Mouse (Mus musculus) gastrocnemius, adult 18-20 months (tissue): ENCODE results near the gene Ece2. TPM values are rescaled to one million over a fixed set of nuclear protein-coding genes. Genes with fewer than 3 reads are reported as not detected.
"Not testable (repeated sequence)": the region's sequence is repeated elsewhere in the genome, so short reads cannot be mapped to it uniquely, and the experiment has no call there.

Experiments
- DNase-seq: peaks from one replicate; pipeline ENCODE4 v3.0.0; 2021; ENCODE audit warnings: low spot score
- total RNA-seq, 2 experiments: library from RNA; stranded (reverse); gene quantifications; 2 replicates each; pipeline ENCODE4 v1.2.3; 2021

The Ece2 gene
- total RNA-seq, 2 experiments from 2014 or later, result 0.41 TPM; not detected in 1

DNA sequence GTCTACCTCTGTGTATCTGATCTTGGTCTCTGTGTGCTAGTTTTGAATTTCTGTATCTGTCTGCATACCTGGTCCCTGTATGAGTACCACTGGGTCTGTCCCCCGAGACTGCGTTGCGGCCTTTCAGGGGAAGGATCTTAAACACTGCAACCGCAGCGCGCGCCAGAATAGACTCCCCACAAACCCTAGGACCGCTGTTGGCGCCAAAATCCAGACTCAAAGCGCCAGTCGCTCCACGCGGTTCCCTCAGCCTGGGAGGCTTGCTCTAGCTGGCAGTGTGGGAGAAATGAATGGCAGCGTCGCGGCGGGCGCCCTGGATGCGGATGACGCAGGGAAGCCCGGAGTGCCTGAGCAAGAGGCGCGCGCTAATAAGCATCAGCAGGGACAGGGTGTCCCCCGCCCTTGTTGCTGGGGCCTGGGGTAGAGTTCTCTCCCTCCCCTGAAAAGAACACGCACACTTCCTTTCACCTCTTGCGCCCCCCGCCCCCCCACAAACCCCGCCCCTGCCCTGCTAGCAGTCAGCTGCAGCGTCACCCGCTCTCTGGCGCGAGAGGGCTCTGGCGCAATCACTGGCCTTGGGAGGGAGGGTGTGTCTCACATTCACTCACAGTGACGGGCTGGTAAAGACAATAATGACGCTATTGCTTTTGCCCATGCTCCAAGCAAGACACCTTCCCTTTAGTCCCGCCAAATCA, 7.5 kb upstream of the Ece2 start:
- peak; percentile 59 for DNase-seq

DNA sequence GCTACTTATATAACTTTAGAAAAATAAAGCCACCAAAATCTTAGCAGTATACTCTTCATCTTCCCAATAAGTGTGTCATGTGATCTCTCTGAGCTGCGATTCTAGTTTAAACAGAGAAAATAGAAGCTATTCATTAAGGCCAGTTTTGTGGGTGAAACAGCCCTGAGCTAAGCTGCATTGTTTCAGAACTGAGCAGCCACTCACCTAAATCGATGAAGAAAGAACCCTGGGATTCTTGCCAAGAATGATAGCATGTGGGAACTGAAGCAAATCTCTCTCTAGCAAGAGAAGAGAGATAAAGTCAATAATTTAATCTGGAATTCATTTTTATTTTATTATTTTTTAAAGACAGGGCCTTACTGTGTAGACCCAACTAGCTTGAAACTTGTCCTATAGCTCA, 6.4 kb upstream of the Ece2 start:
- DNase-seq, result no peak

DNA sequence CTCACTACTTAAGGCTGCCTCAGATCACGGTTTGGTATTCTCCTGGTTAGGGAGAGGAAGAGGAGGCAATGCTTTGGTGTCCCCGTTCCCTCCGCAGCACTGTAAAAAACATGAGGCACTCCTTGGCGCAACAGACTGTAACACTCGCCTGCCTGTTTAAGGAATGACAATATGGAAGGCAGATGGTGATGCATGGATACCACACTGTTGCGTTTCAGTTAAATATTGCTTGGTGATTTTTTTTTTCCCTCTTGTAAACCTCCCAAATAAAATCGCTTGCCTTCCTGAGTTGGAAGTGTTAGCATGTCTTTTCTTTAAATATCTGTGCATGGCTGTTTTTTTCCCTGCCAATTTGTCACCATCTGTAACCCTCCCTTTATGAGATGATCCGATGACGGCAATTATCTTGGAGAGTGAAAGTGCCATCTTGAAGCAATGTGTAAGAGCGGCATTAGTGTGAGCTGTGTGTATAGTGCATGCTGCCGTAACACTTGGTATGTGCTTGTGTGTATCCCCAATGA, 697 bp upstream of the Ece2 start:
- DNase-seq, result no peak

DNA sequence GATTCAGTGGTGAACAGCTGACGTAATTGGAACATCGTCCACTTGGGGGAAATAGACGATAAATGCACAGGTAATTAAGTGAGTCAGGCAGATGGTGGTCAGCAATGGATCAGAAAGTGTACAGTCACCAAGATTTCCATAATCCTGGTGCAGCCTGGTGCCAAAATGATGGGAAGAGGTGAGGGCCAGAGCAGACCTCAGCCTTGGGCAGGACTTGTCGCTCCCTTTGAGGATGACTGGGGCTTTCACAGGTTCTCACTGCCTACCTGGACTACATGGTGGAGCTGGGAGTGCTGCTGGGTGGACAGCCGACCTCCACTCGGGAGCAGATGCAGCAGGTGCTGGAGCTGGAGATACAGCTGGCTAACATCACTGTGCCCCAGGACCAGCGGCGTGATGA, 7.8 kb downstream of the Ece2 start:
- DNase-seq, result no peak

DNA sequence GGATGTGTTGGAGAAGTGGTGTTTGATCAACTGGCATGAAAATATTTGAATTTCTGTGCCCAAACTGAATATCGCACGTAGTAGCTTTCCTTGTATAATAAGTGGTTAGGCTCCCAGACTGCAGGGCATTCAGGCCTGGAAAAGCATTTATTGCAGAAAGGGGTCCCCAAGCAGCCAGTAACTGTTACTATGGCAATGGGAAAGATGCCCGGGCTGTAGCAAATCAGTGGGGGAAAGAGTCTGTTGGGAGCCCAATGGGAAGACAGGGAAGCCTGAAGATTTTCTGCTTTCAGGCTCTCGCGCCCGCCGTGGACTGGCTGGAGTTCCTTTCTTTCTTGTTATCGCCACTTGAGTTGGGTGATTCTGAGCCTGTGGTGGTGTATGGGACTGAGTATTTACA, 8.7 kb downstream of the Ece2 start:
- DNase-seq, result no peak

DNA sequence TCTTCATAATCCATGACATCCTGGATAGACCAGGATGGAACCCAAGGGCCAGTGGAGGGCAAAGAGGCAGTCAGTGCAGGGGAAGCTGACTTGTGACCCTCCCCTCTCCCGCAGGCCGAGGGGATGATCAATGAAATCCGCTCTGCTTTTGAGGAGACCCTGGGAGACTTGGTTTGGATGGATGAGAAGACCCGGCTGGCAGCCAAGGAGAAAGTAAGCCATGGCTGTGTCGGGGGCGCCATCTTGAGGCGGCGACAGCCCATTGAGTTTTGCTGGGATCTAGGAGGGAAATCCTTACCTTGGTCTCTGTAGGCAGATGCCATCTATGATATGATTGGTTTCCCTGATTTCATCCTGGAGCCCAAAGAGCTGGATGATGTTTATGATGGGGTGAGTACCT, 12.5 kb downstream of the Ece2 start:
- peak; percentile 68 for DNase-seq

DNA sequence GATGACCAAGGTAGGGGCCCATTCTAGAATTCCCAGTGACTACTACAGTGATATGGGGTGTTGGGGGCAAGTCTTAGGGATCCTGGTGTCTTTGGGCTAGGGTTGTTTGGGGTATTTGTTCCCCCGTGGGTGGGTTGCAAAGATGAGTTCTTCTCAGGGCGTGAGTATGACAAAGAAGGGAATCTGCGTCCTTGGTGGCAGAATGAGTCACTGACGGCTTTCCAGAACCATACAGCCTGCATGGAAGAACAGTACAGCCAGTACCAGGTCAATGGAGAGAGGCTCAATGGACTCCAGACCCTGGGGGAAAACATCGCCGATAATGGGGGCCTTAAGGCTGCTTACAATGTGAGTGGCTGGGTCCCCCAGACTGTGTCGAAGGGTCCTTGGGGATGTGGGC, 14.3 kb downstream of the Ece2 start:
- DNase-seq, result no peak

DNA sequence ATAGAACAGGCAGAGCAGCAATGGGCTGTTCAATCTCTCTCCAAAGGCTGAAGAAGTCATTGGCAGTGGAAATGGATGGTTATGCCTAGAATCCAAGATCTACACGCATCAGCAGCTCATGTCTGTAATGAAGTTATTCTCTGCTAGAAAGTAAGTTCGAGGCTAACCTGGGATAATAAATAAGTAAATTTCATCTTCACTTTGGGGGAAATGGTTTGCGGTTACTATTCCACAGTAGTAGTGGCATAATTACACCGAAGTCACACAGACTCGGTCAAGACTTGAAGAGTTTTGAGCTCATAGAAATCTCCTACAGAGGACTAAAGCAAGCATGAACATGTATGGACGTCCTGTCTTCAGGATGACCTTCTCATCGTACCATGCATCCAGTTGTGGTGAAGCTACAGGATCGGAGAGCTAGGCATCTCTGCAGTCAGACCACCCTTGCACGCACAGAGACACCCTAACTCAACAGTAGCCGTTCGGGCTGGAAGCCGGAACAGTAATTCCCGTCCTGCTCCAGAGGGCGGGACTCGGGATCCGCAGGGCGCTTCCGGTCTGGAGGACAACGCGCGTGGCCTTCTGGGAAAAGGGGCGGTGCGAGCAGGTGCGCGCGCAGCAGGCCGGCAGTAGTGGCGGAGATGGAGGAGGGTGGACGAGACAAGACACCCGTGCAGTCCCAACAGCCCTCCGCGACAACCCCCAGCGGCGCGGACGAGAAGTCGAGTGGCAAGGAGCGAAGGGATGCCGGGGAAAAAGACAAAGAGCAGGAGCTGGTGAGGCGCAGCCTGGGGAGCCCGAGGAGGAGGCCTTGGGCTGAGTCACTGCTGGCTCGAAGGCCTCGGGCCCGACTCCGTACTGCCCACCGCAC, 21.7 kb downstream of the Ece2 start, which contains the start of gene Psmd2:
Gene Psmd2, plus strand, starts transcription at position 577 of the 871 bp plus-strand sequence.
- peak; percentile 97 for DNase-seq

DNA sequence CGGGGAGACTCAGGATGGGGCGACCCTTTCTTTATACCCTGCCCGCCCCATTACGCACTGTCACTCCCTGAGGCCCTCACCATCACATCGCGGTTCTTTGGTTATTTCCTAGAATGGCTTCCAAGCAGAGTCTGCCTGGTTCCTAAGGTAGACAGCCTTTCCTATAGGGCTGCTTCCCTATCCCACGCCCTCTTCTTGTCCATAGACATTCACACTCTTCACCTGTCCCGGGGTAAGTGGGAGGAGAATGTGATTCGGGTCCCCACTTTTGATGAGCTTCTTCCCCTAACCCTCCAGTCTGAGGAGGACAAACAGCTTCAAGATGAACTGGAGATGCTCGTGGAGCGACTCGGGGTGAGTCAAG, 22.3 kb downstream of the Ece2 start:
- DNase-seq, result no peak

DNA sequence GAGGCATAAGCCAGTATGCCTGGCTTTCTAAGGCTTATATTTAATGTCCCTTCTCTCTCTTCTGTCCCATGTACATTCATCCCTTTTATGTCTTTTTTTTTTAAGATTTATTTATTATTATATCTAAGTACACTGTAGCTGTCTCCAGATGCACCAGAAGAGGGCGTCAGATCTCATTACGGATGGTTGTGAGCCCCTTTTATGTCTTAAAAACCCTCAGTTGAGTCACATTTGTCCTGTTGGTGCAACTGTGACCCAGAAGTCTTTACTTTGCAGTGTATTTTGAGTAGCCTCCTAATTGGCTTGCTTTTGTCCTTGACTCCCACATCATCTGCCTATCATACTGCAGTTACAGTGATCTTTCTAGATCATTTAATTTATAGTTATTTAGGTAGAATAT, 23.7 kb downstream of the Ece2 start:
- DNase-seq, result no peak

DNA sequence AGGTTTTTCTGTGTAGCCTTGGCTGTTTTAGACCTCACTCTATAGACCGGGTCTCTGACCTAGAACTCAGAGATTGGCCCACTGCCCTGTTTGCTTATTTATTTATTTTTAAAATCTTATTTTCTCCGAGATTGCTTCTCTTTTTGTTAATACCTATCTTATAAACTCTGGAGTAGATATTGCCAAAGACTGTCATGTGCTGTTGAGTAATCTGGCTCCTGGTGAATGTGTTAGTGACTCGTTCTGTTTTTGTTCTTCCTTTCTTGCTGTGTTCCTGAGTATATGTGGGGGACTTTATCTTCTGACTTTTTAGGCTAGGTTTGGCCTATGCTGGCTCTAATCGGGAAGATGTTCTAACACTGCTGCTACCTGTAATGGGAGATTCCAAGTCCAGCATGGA, 28.0 kb downstream of the Ece2 start:
- DNase-seq, result no peak

DNA sequence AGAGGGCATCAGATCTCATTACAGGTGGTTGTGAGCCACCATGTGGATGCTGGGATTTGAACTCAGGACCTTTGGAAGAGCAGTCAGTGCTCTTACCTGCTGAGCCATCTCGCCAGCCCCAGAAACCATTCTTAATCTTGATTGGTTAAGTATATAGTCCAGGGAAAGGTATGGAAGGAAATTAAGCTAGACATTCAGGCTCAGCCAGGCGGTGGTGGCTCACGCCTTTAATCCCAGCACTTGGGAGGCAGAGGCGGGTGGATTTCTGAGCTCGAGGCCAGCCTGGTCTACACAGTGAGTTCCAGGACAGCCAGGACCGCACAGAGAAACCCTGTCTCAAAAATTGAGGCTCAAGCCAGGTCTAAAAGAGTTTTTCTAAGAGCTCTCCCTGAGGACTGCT, 38.4 kb downstream of the Ece2 start, which contains the start of gene Eif4g1:
Gene Eif4g1, plus strand, starts transcription at position 301 of the 400 bp plus-strand sequence.
- not testable (repeated sequence) for DNase-seq

DNA sequence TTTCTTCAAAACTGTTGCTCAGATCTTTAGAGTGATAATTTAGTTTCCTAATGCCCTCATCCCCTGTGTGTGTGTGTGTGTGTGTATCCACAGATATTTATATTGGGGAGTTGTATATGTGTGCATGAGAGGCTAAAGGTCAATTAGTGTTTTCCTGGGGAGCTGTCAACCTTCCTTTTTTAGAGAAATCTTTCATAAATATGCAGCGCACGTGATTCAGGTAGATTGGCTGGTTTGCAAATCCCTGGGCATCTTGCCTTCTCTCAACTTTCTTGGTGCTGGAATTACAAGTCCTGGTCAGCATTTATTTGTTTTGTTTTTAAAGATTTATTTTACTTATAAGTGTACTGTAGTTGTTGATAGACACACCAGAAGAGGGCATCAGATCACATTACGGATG, 40.7 kb downstream of the Ece2 start:
- no peak for DNase-seq

DNA sequence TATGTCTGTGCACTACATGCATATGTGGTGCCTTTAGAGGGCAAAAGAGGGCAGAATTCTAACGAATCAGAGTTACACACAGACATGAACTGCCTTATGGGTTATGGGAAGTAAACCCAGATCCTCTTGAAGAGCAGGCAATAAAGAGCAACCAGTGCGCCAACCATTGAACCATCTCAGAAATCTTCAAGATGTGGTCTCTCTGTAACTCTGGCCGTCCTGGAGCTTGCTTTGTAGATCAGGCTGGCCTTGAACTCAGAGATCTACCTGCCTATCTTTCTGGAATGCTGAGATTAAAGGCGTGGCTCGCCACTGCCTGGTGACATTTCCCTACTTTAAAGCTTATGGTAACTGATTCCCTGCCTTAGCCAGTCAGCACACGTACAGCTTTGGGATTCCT, 42.3 kb downstream of the Ece2 start:
- DNase-seq, result no peak

DNA sequence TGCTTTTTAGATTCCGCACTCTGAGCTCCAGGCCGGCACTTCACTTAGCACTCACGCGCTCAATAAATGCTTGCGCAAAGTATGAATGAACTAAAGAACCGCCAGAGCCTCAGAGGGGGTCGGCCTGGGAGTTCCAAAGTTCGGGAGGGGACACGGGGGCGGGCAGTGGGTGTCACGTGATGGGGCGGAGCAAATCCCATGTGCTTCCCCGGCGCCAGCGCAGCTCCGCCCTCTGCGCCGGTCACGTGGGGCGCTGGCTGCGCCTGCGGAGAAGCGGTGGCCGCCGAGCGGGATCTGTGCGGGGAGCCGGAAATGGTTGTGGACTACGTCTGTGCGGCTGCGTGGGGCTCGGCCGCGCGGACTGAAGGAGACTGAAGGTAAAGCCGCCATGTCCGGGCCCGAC, 42.9 kb downstream of the Ece2 start:
- DNase-seq, result peak; percentile 96

DNA sequence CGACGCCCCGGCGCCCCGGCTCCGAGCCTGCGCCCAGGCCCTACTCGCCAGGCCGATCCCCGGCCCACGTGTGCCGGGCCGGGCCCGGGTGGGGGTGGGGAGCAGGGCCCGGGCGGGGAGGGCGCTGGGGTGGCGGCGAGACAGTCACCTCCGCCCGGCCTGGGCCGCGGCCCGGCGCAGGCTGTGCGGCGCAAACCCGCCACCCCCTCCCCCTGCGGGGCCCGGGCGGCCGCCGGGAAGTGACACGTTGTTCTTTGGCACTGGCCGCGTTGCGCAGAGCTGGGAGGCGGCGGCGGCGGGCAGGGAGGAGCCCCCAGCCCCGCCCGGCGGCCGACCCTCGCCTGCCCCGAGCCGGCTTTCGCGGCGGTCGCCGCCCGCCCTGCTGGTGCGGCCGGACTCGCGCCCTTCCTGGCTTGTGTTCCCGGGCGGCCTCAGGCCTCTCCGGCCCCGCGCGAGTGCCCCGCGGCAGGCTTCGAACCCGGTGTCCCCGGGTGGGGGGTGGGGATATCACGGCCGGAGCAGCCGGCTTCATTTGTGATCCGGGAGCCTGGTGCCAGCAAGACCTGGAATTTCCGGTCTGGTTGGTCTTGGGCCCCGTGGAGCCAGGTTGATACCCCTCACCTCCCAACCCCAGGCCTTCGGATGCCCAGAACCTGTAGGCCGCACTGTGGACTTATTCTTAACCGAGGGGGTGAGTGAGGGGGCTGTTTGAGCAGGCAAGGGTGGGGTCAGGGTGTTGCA, 43.5 kb downstream of the Ece2 start:
- peak; percentile 56 for DNase-seq

DNA sequence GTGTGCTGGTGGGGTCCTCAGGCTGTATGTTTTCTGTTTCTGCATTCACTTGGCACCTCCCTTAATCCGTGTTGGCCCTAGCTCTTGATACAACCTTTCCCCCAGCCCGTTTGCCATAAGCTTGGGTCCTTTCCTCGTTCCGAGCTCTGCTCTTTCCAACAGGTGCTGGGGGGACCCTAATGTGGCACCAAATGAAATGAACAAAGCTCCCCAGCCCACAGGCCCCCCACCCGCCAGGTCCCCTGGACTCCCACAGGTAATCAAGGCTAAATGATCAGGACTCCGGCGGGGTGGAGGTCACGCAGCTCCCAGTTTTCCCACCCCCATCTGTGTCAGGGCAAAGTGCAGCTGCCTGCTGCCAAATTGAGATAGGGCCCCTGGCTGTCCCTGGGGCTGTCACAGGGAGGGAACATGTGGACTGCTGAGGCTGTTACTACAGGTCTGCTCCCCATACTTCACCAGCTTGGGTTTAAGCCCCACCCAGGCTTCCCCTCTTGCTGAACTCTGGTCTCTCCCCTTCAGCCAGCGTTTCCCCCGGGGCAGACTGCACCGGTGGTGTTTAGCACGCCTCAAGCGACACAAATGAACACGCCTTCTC, 44.2 kb downstream of the Ece2 start:
- no peak for DNase-seq

DNA sequence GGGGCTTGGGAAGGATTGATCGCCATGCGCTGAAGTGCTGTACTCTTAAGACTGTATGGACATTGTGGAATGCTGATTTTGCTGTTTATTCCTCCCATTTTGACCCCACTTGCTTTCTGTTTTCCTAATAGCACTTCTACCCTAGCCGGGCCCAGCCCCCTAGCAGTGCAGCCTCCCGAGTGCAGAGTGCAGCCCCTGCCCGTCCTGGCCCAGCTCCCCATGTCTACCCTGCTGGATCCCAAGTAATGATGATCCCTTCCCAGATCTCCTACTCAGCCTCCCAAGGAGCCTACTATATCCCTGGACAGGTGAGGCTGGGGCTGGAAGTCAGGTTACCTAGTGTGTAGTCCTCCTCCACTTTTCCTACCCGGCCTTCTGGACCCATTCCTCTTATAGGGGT, 45.6 kb downstream of the Ece2 start:
- DNase-seq, result no peak

DNA sequence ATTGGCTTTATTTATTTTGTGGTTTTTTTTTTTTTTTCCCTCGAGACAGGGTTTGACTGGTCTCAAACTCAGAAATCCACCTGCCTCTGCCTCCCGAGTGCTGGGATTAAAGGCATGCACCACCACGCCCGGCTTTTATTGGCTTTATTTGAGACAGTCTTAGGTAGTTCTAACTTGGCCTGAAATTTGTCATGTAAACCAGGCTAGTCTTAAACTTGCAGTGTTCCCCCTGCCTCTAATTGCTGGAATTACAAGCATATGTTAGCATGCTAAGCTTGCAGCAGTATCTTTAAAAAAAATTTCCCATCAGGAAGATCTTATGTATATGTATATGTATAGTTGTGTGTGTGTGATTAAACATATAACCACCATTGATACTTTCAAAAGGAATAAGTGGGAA, 47.1 kb downstream of the Ece2 start:
- no peak for DNase-seq

DNA sequence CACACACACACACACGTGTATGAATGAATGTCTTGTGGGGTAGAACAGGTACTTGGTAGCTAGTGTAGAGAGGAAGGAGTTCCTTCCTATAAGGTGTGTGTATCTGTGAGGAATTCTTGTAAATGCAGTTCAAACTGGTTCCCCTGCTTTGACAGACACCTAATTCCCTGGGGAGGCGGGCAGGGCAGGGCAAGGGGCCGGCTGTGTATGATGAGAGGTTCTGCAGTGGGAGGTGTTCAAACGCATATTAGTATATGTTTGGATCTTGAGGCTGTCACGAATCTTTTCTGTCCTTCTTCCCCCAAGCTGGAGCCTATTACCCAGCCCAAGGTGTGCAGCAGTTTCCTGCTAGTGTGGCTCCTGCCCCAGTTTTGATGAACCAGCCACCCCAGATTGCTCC, 47.8 kb downstream of the Ece2 start:
- no peak for DNase-seq

DNA sequence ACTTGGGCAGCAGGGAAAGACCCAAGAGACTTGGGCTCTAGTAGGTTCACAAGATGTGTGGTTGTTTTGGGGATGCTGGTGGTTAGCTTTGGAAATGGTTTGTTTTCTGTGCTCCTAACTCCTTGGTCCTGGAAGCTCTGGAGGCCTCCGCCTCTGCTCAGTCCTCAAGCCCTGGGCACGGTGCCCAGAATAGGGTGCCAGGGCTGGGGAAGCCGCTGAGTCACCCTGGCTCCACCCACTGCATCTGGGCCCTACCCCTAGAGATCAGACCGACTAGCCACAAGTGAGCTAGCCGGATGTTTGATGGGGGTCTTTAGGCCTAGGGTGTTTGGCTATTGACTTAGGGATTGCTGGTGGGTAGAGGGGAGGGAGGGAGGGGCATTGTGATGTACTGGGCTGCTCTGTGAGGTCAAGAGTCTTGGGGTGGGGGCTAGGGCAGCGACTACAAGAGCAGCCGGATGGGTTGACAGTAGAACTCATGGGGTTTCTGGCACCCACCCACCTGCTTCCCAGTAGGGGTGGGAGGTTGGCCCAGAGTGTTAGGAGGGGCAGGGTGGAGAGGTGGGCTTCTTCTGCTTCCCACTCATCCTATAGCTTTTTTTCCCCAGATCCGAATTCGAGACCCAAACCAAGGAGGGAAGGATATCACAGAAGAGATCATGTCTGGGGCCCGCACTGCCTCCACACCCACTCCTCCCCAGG, 48.5 kb downstream of the Ece2 start:
- peak; percentile 92 for DNase-seq
